Mouse (Mus musculus) urinary bladder, adult 18-20 months (tissue): ENCODE measurements at regions not wholly inside any gene's neighbourhood (a gene's known extent, or its start where the extent isn't known, plus 50 kb on each side); places are given as distances from the start of the nearest gene placed in this dataset.
A peak's percentile ranks its signal among the peaks of the same experiment; 100 is the strongest.

Experiments used
- DNase-seq, 2 experiments: peaks; one replicate each; pipeline ENCODE4 v3.0.0; 2022; ENCODE audit warnings: low spot score in 2 of 2, mixed read lengths in 2 of 2

DNA sequence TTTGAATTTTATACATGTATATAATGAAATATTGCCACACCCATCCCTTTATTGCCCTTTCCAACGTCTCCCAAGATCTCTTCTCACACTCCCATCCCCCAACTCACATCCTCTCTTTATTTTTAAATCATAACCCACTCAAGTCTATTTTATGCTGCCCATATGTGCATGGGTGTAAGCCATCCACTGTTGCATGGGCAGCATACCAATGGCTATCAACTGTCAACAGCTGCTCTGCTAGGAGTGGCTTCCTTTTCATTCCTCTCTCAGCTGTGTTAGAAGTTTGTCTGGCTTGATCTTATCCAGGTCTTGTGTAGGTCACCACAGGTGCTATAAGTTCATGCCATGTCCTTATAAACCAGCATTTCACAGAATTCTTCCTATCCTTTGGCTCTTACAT, 409.2 kb upstream of the Klf4 start:
- DNase-seq = no peak

DNA sequence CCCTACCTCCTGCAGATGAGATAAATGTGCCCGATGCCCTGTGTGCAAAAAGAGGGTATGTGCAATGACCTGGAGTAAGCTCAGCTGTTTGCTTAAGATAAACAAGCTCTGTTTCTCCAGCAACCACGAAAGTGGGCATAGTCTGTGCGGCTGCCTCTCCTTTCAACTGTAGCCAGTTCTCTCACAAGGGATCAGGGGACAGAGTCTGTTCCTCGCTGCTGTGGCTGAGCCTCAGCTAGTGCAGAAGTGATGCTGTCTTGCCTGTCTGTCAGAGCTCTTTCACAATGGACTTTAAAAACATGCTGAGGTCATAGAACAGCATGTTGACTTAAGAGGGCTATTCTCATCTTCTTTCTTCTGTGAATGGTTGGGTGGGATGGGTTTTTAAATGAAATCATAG, 406.1 kb upstream of the Klf4 start:
- no peak for DNase-seq

DNA sequence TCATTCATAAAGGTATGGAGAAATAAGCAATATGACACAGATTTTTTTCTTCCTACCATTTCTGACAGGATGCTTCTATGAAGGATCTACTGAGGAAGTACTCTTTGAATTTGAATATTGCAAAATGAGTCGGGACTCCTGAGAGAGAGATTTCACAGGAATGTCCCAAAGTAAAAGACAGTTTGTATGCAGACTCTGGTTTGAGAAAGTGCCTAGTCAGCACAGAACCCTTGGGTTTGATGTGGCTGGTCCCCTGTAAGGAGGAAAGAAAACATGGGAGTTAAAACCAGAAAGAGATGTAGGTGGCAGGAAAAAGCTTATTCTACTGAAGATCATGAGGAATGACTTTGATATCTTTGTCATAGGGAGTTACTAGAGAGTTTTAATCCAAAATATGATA, 405.6 kb upstream of the Klf4 start:
- DNase-seq = no peak

DNA sequence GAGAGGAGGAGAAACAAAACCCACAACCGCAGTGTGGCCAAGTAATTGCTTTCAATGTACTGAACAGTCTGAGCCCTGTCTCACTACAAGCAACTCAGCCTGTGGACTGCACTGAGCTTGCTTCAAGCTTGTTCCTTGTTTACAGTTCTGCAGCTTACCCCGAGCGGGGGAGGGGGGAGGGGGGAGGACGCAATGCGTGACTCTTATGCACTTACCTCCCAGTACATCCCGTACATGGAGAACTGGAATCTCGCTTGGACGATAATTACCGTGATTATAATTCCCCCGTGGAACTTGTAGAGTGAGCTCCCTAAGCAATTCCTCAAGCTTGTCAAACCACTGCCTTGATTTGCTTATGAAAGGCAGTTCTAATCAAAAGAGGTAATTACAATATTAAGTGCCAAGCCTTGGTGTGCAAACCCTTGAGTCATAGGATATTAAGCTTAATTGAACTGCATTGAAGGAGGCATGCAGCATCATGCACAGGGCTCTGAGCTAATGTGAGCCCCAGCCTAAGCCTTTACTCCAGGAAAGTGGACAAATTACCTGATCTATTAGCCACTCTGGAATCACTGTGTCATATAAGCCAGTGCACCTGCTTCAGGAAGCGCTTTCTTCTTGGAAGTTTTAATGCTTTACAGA, 397.0 kb upstream of the Klf4 start:
- no peak for DNase-seq

DNA sequence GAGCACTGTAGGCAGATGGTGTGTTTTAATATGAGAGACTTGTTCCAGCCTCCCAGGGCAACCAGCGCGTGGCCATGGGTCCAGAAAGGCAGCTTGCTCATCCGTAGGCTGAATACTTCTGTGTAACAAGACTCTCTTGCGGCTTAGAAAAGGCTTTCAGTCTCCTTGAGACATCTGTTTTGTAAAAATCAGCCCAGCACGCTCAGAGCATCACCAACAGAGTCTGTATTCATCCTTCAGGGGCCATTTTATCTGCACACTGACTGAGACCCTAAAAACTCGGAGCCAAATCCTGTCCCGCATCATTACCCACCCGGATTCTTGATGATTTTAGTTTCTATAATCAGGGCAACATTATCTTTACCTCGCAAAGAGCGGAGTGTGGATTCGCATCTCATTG, 396.4 kb upstream of the Klf4 start:
- DNase-seq = no peak

DNA sequence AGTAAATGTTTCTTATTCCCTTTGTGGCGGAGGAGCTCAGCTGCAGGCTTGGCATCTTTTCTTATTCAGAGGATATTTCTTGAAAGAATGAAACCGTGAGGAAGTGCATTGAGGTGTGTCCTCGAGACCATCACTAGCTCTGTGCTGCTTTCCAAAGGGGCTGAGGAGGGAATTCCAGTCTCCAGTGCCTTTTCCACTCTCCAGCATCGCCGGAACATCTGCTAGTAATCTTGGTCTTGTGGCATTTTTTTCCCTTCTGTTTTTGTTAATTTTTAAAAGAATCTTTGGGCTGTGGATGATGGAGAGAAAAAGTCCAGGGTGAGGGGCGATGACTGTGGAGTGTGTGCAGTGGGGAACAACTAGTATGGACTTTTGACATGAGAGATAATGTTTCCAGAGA, 395.9 kb upstream of the Klf4 start:
- no peak for DNase-seq

DNA sequence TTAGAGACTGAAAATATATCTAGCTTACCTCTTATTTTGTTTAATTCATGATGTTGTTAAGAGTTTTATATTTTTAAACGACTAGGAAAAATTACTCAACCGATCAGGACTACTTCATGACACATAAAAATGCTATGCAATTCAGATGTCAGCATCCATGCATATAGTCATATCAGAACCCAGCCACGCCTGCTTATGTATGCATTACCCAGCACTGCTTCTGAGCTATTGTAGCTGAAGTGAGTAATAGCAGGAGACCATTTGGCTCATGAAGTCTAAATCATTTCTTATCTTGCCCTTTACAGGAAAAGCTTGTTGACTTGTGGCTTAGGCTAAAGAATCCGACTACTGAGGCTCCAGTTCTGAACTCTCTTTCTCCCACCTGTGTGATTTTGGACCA, 395.1 kb upstream of the Klf4 start:
- DNase-seq = no peak

DNA sequence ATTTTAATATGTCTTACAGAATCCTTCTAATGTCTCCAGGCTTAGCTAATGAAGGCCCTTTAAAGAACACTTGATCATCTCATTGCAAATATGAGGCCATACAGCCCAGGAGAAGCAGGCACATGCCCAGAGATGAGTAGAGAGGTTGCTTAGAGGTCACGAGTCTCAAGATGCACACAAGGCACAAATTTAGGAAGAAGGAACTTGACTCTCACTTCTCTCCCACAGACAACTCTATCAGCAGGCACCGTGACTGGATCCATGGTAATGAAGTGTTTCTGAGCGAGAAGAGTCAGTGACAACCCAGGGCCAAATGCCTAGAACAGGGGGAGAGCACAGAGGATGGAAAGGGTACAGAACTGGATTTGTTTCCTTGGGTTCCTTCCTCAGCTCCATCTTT, 392.7 kb upstream of the Klf4 start:
- no peak for DNase-seq

DNA sequence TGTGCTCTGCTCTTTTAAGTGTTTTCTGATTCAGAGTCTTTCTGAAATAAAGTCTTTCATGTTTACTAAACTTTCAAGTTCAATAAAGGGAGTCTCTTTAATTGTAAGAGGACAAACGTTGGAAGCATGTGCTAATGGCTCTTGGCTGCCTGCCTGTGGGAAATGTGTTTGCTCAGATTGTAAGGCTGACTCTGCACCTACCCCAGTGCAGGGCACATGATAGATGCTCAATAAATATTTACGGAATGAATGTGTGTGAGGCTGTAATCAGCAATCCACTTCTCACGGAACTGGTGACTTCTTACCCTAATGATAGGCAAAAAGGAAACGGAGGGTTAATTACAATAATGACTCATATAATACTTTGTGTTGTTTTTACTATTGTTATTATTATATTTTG, 389.0 kb upstream of the Klf4 start:
- DNase-seq = peak in 1 of 2 experiments; percentile 43

DNA sequence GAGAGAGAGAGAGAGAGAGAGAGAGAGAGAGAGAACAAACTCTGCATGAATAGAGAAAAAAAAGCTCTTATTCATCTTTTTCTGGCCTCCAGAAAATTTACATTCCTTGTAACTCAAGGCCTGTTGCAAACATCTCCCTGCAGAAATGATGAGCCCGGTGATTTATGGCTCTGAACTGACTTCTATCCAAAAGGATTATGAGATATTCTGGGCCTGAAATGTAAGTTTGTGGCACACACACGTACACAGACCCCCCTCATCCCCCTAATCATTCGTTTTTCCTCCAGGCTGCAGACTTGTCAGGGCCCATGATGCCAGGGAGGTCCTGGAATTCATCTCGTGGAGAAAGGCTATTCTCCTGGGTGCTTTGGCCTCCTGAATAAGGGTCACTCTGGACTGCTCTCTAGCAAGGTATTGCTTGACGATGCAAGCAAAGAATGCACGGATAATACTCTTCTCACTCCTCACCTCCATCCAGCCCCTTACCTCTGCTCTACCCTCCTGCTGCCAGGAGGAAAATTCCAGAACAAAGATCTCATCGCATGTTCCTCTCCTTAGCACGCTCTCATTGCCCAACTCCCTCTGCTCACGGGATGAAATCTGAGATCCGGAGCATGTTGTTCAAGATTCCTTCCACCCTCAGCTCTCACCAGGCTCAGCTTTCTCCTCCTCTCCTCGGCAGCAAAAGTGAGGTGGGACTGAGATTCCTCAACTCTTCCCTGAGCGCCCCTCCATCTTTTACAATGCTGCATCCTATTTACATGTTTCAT, 362.0 kb upstream of the Klf4 start:
- no peak for DNase-seq

DNA sequence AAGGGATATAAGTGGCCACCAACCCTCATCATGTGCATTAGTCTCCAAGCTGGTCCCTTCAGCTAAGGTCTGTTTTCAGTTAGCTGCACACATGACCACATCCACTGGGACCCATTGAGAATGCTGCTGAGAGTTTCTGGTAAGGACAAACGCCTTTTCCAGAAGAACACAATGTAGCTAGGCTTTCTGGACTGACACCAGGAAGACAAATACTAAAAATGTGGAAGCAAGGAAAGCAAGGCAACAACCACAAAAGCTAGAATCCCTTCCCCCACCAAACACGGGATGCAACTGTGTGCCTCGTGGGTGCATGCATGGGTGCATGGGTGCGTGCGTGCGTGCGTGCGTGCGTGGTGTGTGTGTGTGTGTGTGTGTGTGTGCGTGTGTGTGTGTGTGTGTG, 359.4 kb upstream of the Klf4 start:
- DNase-seq = no peak

DNA sequence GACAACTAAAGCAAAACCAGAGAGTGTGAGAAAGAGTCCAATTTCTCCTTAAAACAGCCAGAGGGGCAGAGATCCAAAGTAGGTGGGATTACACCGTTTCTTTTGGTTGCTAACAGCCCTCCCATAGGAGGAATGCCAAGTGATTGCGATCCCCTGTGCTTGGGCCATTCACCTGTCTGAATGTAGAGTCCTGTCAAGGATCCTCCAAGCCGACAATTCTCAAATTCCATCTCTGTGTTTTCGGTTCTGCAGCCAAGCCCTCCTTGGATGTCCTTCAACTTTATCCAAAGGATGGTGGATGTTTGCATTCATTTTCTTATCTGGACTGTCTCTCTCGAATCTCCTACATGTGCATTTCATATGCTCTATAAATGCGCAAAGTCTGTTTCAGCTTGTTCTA, 355.3 kb upstream of the Klf4 start:
- no peak for DNase-seq

DNA sequence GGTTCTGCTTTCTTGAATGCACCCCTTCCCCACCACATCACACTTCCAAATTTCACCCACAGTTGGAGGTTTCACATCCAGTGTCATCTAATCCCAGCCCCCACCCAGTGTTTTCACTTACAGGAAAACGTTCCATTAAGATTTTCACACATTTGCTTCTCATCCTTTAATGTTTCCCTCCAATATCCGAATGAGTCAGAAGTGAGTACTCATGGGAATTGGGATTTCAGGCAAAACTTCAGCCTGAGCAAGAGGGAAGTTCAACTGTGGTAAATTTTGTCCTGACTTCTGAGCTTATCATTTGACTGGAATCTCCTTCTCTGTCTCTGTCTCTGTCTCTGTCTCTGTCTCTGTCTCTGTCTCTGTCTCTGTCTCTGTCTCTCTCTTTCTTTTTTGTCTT, 350.3 kb upstream of the Klf4 start:
- DNase-seq = no peak

DNA sequence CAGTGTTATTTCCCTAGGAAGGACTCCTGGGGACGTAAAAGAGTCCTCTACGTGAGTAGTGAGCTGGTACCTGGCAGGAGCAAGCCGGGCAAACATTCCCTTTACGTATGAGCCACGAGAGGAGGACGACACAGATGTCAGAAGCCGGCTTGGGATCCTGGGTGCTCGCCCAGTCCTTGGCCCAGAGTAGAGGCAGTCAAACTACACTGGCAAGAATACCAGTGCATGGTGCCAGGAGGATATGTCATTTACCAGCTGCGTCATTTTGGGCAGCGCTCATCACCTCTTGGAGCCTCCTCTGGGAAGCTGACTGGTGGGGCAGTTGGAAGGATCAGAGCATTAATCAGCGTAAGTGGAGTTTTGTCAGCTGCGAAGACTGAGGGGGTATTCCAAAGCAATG, 343.0 kb upstream of the Klf4 start:
- no peak for DNase-seq

DNA sequence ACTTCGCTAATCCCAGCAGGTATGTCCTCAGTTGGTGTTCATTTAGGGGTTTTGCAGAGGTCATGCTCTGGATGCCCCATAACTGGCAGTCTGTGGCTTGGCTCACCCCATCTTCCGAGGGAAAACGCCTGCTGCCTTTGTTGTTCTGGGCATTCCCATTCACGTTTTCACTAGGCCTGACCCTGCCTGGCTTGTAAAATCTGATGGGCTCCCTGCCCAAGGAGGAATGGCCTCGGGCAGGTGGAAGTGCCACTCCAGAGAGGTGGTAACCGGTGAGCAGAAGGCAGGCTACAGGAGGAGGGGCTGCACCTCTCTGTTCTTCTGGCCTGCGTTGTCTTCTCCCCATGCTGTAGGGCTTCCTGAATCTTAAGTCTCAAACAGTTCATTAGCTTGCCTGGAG, 342.6 kb upstream of the Klf4 start:
- DNase-seq = no peak

DNA sequence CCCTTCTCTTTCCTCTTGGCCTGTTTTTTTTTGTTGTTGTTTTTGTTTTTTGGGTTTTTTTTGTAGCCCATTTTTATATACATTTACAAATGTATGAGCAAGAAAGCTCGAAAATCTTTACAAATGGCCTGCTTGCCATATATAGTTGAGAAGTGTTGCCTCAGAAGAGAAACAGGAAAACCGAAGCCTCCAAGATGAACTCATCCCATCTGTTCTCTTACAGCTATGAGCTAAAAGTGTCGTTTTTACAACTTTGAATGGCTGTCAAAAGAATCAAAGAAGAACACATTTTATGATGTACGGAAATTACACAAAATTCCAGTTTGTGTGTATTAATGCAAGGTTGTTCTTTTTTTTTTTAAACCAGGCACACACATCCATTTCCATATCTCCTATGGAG, 342.0 kb upstream of the Klf4 start:
- no peak for DNase-seq

DNA sequence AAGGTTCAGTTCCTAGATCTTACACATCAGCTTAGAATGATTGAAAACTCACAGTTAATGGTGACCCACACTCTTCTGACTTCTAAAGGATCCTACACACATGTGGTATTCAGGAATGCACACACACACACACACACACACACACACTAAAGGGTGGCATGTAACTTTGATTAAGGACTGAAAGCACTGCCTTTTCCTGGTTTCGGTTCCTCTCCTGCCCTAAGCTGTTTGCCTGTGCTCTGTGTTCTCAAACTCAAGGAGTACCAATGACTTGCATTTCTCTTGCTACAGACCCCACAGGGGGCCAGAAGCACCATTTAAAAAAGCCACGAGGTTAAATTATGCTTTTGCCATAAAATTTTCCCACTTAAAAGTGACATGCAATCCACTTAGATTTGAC, 327.8 kb upstream of the Klf4 start:
- no peak for DNase-seq

DNA sequence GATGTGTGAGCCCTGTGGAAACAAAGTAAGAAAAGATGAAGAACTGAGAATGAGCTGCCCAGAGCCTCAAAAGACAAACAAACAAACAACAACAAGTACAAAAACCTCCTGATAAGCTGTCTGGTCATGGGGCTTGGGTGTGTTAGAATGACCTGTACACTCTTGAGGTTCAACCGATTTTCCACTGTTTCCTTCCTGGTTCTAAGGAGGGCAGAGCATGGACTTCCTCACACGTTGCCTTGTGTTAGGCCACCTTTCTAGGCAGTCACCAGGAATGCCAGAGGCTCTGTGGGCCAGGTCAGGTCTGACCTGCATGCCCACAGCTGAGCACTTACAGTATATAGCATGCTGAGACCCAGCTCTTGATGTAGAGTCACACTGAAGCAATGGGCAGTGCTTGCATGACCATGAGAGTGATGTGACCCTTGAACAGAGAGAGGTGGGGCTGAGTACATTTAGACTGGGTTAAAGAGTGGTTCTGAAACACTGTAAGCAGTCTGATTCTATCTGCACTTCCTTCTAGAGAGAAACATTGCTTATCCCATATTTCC, 327.0 kb upstream of the Klf4 start:
- DNase-seq = no peak

DNA sequence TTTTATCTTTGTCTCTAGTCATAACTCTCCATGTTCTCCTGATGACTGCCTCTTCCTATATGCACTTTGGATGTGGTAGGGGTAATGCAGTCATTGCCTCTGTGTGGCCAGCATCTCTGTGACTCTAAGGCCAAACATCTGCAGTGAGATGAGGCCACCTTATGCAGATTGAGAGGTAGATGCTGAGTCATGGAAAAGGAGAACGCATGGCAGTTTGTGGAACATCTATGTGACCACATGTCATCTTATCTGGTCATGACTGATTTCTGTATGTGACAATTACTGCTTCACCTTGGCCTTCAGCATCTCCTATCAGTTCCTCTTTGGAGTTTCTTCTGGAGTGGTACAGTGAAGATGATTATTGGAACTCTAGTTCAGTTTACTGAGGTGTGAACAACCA, 319.2 kb upstream of the Klf4 start:
- DNase-seq = no peak

DNA sequence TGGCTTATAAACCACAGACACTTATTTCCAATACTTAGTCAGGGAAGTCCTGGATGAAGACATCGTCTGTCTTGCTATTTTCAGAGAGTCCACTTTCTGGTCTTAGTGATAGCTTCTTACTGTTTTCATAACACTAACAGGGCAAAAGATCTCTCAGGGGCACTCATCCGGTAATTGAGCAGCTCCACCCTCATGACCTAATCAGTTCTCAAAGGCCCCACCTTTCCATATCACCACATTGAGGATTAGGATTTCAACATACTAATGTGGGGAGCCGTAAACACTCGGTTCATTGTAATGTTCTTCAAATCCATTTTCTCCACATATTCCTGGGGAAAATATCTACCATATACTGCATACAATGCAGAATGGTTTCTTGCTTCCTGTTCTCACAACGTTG, 318.8 kb upstream of the Klf4 start:
- no peak for DNase-seq

DNA sequence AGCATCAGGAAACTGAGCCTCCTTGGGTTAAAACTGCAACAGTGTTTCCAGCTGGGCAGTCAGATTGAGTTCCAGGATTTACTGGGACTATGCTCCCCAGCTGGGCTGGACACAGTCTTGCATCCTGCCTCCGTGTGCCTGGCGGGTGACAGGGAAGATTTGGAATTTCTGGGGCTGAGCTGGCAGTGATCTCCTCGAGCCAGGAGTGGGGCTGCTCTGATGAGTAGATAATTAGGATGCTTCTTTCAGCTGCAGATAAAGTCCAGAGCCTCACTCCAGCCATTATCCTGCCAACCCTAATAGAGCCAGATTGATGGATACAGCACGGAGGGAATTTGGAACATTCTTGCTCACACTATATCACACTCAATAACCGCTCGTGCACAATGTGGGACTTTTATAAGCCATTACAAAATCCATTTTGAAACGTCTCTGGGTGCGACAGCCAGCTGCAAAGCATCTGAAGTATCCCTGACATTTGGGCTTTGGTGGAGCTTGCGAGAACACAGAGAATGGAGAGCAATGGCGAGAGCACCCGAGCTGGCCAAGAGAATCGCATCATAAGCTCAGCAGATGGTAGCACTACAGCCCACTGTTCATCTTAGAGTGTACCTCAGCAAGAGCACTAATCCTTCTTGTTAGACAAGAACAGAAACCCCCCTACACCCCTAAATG, 311.6 kb upstream of the Klf4 start:
- peak in 1 of 2 experiments; percentile 54 for DNase-seq

DNA sequence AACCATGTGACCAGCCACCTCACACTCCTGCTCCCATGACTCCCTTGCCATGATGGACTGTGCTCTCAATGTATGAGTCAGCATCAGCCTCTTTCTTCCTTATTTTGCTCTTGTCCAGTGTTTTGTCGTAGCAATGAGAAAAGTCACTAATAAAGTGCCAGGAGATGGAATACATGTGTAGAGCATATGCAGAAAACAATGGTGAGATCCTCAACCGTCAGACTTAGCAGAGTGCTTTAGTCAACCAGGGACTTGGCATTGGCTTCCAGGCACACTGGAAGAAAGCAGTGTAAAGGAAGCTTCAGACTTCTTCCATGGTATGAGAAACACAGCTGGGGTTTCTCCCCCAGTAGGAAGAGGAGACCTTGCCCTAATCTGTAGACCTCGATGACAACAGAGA, 306.3 kb upstream of the Klf4 start:
- DNase-seq = no peak
